Mouse (Mus musculus): Measurements from ENCODE around the gene Mmd2. TPM values are rescaled to one million over a fixed set of nuclear protein-coding genes. Genes with fewer than 3 reads are reported as not detected.

Mmd2 gene
- polyA plus RNA-seq, 1 experiment from 2014 or later = not detected

DNA sequence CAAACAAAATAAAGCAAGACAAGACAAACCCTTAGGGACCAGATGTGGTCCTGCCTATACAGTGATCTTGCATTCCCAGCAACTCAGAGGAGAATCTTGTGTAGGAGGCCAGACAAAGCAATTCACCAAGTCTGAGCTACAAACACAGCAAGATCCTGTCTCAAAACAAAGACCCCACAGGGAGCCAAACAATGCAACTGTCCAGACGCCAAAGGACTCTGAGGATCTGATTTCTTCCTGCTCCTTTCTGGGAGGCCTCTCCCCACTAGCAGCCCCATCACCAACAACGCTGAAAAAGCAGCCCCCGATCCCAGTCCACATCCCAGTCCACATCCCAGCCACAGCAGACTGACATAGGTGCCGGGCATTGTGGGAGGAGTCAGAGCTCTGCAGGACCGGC lies 62.3 kb downstream of the Mmd2 start:
- Histone ChIP-seq H3K36me3 (ENCODE audit: inconsistent target) (no peaks in the 10 kb centered on the region), H3K79me2 (ENCODE audit: inconsistent target) (no peaks in the 10 kb centered on the region), H3K27ac (no peak overlapping the region), H3K4me3 (ENCODE audit: inconsistent target) (no peak overlapping the region)
- 63% methylated on average over 5 of the region's 5 CpGs for WGBS (ENCODE audit: missing documents)

DNA sequence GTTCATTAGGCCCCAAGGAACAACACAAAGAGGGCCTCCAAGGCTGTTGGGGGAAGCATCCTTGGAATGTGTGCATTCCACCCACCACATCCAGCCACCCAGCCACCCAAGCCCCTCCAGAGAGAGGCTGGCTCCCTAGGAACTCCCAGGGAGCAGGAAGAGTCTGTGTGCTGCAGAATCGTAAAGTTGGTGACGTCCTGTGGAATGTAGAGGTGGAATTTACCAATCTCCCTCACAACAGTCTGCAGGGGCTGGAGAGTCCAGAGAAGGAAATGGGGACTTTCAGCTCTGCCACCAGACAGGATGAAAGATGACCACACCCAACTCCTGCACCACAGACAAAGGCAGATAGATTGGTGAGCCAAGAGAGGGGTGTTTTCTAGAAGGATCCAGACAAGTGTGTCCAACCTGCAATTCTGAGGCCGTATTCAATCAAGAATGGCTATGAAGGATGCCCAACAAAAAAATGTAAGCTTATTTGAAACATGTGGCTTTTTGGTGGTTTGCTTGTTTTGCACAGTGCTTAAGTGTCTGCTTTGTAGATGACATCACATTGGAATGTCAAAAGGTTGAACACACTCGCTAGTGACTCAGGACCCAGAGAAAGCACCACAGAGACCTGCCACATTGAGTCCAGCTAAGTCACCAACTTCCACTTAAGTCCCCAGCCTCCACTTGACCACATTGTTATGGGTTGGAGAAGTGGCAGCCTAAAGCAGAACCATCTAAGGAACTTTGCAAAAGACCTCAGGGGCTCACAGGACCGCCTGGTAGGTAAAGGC lies 63.4 kb downstream of the Mmd2 start:
- 60% methylated on average over 5 of the region's 5 CpGs for WGBS (ENCODE audit: missing documents)
- no peak overlapping the region for H3K4me3 ChIP-seq (ENCODE audit: inconsistent target)
- no peaks in the 10 kb centered on the region for H3K79me2 ChIP-seq (ENCODE audit: inconsistent target)
- no peaks in the 10 kb centered on the region for H3K36me3 ChIP-seq (ENCODE audit: inconsistent target)
- H3K27ac ChIP-seq = no peak overlapping the region

- Histone ChIP-seq H3K27ac (no peak overlapping the region), H3K79me2 (ENCODE audit: inconsistent target) (no peaks in the 10 kb centered on the region), H3K4me3 (ENCODE audit: inconsistent target) (no peak overlapping the region), H3K36me3 (ENCODE audit: inconsistent target) (no peaks in the 10 kb centered on the region)
- 83% methylated on average over 3 of the region's 3 CpGs for WGBS (ENCODE audit: missing documents)
Observed at GRCm38 (mm10) chr5:142537286-142537685, 71.3 kb downstream of the Mmd2 start.

DNA sequence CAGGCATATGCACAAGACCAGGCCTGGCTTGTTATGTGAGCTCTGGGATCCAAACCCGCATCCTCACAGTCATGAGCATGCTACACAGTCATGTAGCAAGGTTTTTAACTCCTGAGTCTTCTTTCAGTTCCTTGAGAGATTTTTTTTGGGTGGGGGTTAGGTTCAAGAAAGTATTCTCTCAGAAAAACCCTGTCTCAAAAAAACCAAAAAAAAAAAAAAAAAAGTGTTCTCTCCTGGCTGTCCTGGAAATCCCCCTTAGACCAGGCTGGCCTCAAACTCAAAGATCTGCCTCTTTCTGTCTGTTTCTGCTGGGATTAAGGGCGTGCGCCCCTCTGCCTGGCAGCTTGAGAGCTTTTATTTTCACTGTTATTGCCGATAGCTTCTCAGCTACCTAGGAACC lies 73.2 kb downstream of the Mmd2 start:
- no peak overlapping the region for H3K27ac ChIP-seq
- WGBS (ENCODE audit: missing documents) = 91% methylated on average over 4 of the region's 4 CpGs
- no peaks in the 10 kb centered on the region for H3K36me3 ChIP-seq (ENCODE audit: inconsistent target)
- H3K4me3 ChIP-seq (ENCODE audit: inconsistent target) = no peak overlapping the region
- no peaks in the 10 kb centered on the region for H3K79me2 ChIP-seq (ENCODE audit: inconsistent target)

DNA sequence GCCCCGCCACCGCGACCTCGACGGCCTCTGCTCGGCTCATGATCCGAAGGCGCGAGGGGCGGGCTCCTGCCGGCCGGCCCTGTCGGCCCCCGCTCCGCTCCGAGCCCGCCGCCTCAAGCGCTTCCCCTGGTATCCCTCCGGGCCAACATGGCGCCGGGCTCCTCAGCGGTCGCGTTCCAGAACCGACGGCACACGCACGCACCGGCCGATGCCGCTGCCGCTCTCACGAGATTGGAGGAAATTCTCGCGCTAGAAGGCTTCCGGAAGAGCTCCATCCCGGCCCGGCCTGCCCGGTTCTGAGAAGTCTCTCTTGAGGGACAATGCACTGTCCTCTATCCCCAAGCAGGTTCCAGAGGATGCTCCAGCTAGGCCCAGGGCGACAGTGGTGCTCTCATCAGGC lies 78.7 kb downstream of the Mmd2 start, which contains the start of gene Papolb:
Gene Papolb, minus strand, starts transcription at position 162 of the 400 bp plus-strand sequence.
- Histone ChIP-seq H3K4me3 (ENCODE audit: inconsistent target) (no peak within 1 kb of the TSS), H3K79me2 (ENCODE audit: inconsistent target) (no peaks in the 10 kb centered on the region), H3K36me3 (ENCODE audit: inconsistent target) (no peaks in the 10 kb centered on the region), H3K27ac (no peak within 1 kb of the TSS)
- WGBS (ENCODE audit: missing documents) = 54% methylated on average over 30 of the region's 41 CpGs

DNA sequence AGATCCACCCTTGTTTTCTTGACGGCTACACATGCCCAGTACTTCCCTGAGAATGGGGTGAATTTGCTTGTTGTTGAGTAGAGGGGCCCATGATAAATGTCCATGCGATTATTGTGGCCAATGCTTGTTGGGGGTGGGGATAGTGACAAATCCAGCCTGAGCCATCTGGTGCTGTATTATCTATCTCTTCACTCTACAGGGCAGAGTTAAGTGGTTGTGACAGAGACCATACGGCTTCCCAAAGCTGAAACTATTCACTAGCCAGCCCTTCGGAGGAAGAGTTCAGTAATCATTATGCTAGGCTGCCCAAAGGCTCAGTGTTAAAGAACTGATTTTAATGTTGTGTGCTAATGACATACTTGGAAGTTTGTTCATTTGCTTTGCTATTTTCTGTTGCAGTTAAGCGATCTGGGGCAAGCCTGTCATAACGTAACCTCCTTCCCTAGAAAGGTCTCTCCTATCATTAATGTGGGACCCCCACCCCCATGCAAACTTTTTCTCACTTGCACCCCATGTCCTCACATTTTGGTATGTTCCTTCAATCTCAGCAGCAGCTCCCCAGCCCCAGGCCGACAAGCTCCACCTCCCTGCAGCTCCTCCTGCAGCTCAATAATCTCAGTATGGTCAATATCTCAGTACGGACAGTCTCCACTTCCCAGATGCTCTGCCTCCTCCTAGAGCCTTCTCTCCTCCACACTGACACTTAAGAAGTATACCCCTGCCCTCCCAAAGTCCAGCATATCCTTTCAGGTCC lies 83.7 kb downstream of the Mmd2 start:
- Histone ChIP-seq H3K27ac (no peak overlapping the region), H3K4me3 (ENCODE audit: inconsistent target) (no peak overlapping the region), H3K79me2 (ENCODE audit: inconsistent target) (no peaks in the 10 kb centered on the region), H3K36me3 (ENCODE audit: inconsistent target) (no peaks in the 10 kb centered on the region)
- WGBS (ENCODE audit: missing documents) = 91% methylated on average over 8 of the region's 8 CpGs

DNA sequence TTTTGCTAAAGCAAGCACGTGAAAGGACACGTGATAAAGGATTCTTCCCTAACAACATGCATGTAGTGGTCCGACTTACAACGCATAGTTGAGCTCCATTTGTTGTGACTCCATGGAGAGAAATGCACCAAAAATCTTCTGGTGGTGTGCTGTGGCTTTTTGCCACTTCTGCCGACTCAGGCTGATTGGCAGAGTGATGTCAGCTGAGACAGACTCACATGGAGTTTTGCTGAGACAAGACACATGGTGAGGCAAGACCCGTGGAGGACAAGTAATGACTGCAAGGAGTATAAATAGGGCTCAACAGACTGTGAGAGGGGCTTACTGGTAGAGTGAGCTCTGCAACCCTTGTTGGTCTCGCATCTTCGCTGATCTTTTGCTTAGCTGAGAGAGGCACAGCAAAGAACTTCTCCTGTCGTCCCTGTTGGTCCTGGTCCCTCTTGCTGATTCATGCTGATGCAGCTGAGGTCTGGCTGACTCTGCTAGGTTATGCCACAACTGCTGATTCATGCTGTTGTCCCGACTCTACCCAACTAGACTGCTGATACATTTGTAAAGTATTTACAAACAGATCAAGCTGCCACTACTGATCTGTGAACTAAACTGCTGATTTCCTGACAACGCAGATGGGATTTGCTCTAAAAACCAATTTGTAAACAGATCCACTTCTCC lies 87.3 kb downstream of the Mmd2 start:
- WGBS (ENCODE audit: missing documents) = 70% methylated on average over 11 of the region's 11 CpGs
- no peak overlapping the region for H3K27ac ChIP-seq
- H3K79me2 ChIP-seq (ENCODE audit: inconsistent target) = no peaks in the 10 kb centered on the region
- H3K36me3 ChIP-seq (ENCODE audit: inconsistent target) = no peaks in the 10 kb centered on the region
- no peak overlapping the region for H3K4me3 ChIP-seq (ENCODE audit: inconsistent target)

DNA sequence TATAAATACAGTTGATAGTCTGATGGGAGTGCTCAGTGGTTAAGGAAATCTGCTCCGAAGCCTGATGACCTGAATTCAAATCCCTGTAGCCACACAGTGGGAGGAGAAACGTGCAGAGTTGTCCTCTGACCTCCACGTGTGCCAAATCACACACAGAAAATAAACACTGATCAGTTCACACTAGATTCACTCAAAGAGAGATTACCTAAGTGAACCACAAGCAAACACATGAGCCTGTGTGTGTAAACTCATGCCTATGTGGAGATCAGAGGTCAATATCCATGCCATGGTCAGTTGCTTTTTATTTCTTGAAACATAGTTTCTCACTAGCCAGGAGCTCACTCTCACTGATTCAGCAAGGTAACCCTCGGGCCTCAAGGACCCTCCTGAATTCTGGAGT lies 88.2 kb downstream of the Mmd2 start:
- WGBS (ENCODE audit: missing documents) = 89% methylated on average over 4 of the region's 4 CpGs

DNA sequence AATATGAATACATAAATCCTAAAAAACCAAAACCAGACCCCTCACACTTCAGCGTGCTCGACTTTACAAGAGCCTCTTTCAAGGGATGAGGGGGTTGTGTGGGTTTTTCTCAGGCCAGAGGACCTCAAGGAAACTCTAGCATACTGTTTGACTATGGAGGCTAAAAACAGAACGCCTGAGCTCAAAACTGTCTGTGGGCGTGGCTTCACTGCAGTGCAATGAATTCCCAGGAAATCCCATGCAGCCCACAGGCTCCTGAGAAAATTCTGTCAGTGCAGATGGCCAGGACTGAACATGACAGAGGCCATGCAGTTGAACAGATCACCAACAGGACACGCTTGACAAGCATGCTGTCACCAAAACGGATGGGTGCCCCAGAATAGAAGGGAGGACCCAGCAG lies 89.6 kb downstream of the Mmd2 start:
- Histone ChIP-seq H3K4me3 (ENCODE audit: inconsistent target) (no peak overlapping the region), H3K36me3 (ENCODE audit: inconsistent target) (no peaks in the 10 kb centered on the region), H3K27ac (no peak overlapping the region), H3K79me2 (ENCODE audit: inconsistent target) (no peaks in the 10 kb centered on the region)
- WGBS (ENCODE audit: missing documents) = 81% methylated on average over 6 of the region's 6 CpGs

More for the DNA sequence above, 88.2 kb downstream of the Mmd2 start:
- Histone ChIP-seq H3K27ac (no peak overlapping the region), H3K4me3 (ENCODE audit: inconsistent target) (no peak overlapping the region), H3K36me3 (ENCODE audit: inconsistent target) (no peaks in the 10 kb centered on the region), H3K79me2 (ENCODE audit: inconsistent target) (no peaks in the 10 kb centered on the region)

Other genes with a start within 250 kb of the Mmd2 start
- 8.6 to 10.0 TPM (median 9.3 TPM) in 3 replicates for gene Foxk1, start 207.3 kb downstream of the Mmd2 start, polyA plus RNA-seq (2018)
- gene Ap5z1, start 144.9 kb downstream of the Mmd2 start, polyA plus RNA-seq (2018) = 20.0 to 30.2 TPM (median 20.7 TPM) in 3 replicates
- gene Papolb, start 78.7 kb downstream of the Mmd2 start, polyA plus RNA-seq (2018) = not detected in 3 replicates
- gene Radil, start 57.7 kb downstream of the Mmd2 start, polyA plus RNA-seq (2018) = not detected in 3 replicates
- gene Wipi2, start 18.9 kb upstream of the Mmd2 start, polyA plus RNA-seq (2018) = 16.2 to 18.9 TPM (median 17.6 TPM) in 3 replicates
- not detected in 3 replicates for gene Slc29a4, start 83.7 kb upstream of the Mmd2 start, polyA plus RNA-seq (2018)
- gene Tnrc18, start 208.9 kb upstream of the Mmd2 start, polyA plus RNA-seq (2018) = 25.5 to 27.5 TPM (median 26.9 TPM) in 3 replicates

Data from macrophage (primary cell).